Mouse (Mus musculus) hindbrain, embryonic 14.5 days (tissue): ENCODE results near the gene Rogdi. TPM values are rescaled to one million over a fixed set of nuclear protein-coding genes. Genes with fewer than 3 reads are reported as not detected.
A peak's percentile ranks its signal among the peaks of the same experiment; 100 is the strongest.

ENCODE experiments used
- ATAC-seq: fragments of 200-750 bp; cut with Nextera tagmentation; 2 replicates; pipeline ENCODE4 v1.8.0; 2017; ENCODE audit warnings: moderate number of reproducible peaks, mild to moderate bottlenecking, moderate TSS enrichment, moderate library complexity; ENCODE audit not compliant: low FRiP score
- DNase-seq: peaks from one replicate; pipeline ENCODE4 v3.0.0-alpha.2; 2015; ENCODE audit warnings: low spot score
- H3K27ac ChIP-seq: fragments of 300-500 bp; sonication (generic); 2 replicates; pipeline ENCODE4 v1.5.1; 2014; ENCODE audit warnings: mild to moderate bottlenecking, moderate library complexity
- H3K27me3 ChIP-seq: fragments of 300-500 bp; sonication (generic); 2 replicates; pipeline ENCODE4 v1.6.1; 2014; ENCODE audit warnings: mild to moderate bottlenecking, low read length, mixed read lengths; ENCODE audit not compliant: control insufficient read depth, insufficient read depth
- H3K36me3 ChIP-seq: fragments of 300-500 bp; sonication (generic); replicated peaks from 2 replicates; pipeline ENCODE4 v1.6.1; 2014; ENCODE audit not compliant: control insufficient read depth, insufficient read depth
- H3K4me1 ChIP-seq: fragments of 300-500 bp; sonication (generic); replicated peaks from 2 replicates; pipeline ENCODE4 v1.6.1; 2014; ENCODE audit warnings: antibody characterized with exemption, low read length, mixed read lengths; ENCODE audit not compliant: control insufficient read depth, insufficient read depth
- H3K4me2 ChIP-seq: fragments of 300-500 bp; sonication (generic); replicated peaks from 2 replicates; pipeline ENCODE4 v1.6.1; 2014; ENCODE audit warnings: mild to moderate bottlenecking, moderate library complexity
- H3K4me3 ChIP-seq: fragments of 300-500 bp; sonication (generic); replicated peaks from 2 replicates; pipeline ENCODE4 v1.5.1; 2014; ENCODE audit warnings: mild to moderate bottlenecking, low read length
- H3K9ac ChIP-seq: fragments of 300-500 bp; sonication (generic); 2 replicates; pipeline ENCODE4 v1.6.1; 2014
- H3K9me3 ChIP-seq: fragments of 300-500 bp; sonication (generic); 2 replicates; pipeline ENCODE4 v1.6.1; 2016; ENCODE audit warnings: low read length; ENCODE audit not compliant: control insufficient read depth
- WGBS: fragments of 180-500 bp; shearing (Covaris S2); extraction: QIAGEN DNeasy Blood & Tissue Kit; methylation state at CpG from one replicate; pipeline ENCODE4 v1.1.7; 2014; 5-methylcytosine and 5-hydroxymethylcytosine counted together
- polyA plus RNA-seq: library from polyadenylated mRNA; unstranded; fragments of >200 nt; fragmentation: Nextera tagmentation; extraction: Ambion mirVana; gene quantifications from 2 replicates; pipeline ENCODE4 v1.2.1, GENCODE M21; 2014

The Rogdi gene
- polyA plus RNA-seq, 1 experiment from 2014 or later = 154 TPM

DNA sequence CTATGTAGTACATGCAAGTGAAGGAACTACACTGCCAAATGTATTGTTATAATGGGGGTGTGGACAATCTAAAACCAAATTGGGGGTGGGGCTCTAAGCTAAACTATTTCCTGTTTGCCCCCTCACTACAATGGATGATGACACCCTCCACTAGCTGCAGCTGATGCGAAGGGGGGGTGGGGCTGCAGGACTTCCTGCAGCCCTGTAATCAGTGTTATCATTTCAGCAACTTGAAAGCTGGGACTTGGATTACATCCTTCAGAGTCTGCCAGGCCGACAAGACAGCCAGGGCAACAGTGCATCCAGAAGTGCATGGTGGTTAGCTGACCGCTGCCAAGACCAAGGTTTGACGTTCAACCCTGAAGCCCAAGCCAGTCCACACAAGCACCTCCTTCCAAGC is 41.7 kb downstream of the Rogdi start:
- ATAC-seq = no peak
- WGBS = 86% methylated on average over 4 of the region's 4 CpGs

DNA sequence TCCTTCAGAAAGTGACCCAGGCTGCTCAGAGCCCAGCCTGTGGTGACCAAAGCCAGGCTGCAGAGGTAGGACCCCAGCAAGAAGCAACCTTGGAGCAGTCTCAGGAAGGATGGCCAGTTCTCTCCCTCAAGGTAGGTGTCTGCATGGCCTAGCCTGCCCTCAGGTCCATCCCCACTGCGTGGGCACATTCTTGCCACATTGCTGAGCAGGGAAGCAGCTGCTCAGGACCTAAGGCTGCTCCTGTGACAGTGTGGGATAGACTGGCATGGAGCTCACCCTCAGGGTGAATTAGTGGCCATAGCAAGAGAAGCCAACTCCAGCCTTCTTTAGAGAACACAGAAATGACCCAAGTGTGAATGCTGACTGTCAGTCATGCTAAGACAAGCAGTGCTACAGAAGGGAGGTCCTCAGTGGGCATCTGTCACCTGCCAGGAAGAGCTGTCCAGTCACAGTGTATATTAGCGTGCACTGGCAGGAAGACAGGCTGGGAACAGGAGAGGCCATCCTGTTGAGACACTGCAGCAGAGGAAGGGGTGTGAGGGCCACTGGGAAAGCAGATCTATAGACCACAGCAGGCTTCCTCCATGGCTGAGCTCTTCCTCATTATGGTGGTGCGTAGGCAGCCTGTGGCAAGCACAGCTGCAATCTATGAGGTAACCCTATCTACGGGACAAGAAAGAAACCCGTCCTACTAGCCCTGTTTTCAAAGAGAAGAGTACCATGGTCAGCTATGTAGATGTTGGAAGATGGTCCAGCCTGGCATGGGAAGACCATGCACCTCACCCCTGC is 44.1 kb downstream of the Rogdi start:
- H3K4me3 ChIP-seq = no peak overlapping the region
- 85% methylated on average over 5 of the region's 5 CpGs for WGBS
- ATAC-seq = no peak

More for the DNA sequence above, 41.7 kb downstream of the Rogdi start:
- no peaks in the 10 kb centered on the region for H3K27me3 ChIP-seq
- H3K4me2 ChIP-seq = no peak overlapping the region
- H3K36me3 ChIP-seq = peaks cover 5% of the 10 kb centered on the region; the same call in 1 of the 2 replicates
- H3K4me3 ChIP-seq = no peak overlapping the region
- H3K9me3 ChIP-seq = no peaks in the 10 kb centered on the region
- no peak overlapping the region for H3K9ac ChIP-seq
- no peak overlapping the region for H3K27ac ChIP-seq
- DNase-seq = no peak
- H3K4me1 ChIP-seq = no peaks in the 10 kb centered on the region

DNA sequence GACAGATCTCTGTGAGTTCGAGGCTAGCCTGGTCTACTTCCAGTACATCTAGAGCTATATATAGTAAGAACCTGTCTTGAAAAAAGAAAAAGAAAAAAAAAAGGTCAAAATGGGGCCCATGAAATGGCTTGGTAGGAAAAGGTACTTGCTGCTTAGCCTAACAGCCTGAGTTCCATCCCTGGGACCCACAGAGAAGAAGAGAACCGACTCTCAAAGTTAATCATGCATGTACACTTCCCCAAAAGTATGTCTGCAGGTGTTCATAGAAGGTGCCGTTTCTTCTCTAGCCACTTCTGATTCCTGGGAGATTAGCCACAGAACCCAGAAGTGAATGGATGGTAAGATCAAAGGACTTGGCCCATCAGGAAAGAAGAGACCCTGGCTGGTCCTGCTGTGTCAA is 44.9 kb downstream of the Rogdi start:
- WGBS = 84% methylated on average over 3 of the region's 3 CpGs
- no peak for DNase-seq

More for the DNA sequence above, 44.1 kb downstream of the Rogdi start:
- H3K9ac ChIP-seq = no peak overlapping the region
- H3K36me3 ChIP-seq = peaks cover 5% of the 10 kb centered on the region; the same call in 1 of the 2 replicates
- H3K4me1 ChIP-seq = peaks cover 7% of the 10 kb centered on the region; the same call in 1 of the 2 replicates
- no peaks in the 10 kb centered on the region for H3K27me3 ChIP-seq
- no peak overlapping the region for H3K4me2 ChIP-seq
- H3K9me3 ChIP-seq = no peaks in the 10 kb centered on the region
- no peak for DNase-seq
- H3K27ac ChIP-seq = no peak overlapping the region

DNA sequence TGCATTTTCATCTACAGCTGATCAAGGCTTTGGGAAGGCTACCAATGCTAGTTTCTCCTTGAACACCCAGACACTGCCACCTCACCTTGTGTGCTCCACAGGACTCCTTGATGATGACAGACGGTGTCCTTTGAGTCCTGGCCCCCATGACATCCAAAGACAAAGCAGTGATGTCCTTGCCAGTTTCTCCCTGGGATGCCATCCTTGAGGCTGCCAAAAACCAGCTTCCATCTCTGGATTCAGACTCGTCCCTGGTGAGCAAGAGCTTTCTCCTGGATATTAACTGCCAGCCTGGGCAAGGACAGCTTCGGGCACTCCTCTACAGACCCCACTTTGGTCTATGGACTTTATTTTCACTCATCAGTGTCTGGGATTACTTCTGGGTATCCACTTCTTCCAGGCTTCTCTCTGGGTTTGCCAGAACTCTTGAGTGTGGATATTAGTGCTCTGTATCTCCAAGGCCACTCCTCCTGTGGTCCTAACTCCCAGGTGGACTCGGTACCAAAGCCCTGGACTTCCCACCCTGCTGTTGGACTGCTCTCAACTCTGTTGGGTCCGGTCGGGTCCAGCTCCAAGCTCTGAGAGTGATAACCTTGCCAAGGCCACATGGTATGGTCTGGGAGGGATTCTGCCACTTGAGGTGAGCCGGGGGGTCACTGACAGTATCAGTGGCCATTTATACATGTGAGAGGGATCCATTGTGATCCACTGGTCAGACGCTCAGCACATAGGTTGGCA is 47.8 kb downstream of the Rogdi start:
- H3K9me3 ChIP-seq = no peaks in the 10 kb centered on the region
- no peaks in the 10 kb centered on the region for H3K27me3 ChIP-seq
- H3K27ac ChIP-seq = no peak overlapping the region
- H3K4me2 ChIP-seq = peak overlapping the region; percentile 74
- peak overlapping the region; percentile 95; the same call in 1 of the 2 replicates for H3K4me3 ChIP-seq
- WGBS = 86% methylated on average over 8 of the region's 8 CpGs
- H3K9ac ChIP-seq = no peak overlapping the region
- H3K4me1 ChIP-seq = peaks cover 17% of the 10 kb centered on the region
- 0 out of 2 replicates have a peak, but pooled peaks cover 5% of the 10 kb centered on the region for H3K36me3 ChIP-seq
- ATAC-seq (no peak), DNase-seq (no peak)

More for the DNA sequence above, 44.9 kb downstream of the Rogdi start:
- Histone ChIP-seq H3K27ac (no peak overlapping the region), H3K27me3 (no peaks in the 10 kb centered on the region), H3K4me3 (no peak overlapping the region), H3K4me1 (peaks cover 8% of the 10 kb centered on the region), H3K36me3 (peaks cover 5% of the 10 kb centered on the region; the same call in 1 of the 2 replicates), H3K9ac (no peak overlapping the region), H3K9me3 (no peaks in the 10 kb centered on the region), H3K4me2 (no peak overlapping the region)
- ATAC-seq = no peak

DNA sequence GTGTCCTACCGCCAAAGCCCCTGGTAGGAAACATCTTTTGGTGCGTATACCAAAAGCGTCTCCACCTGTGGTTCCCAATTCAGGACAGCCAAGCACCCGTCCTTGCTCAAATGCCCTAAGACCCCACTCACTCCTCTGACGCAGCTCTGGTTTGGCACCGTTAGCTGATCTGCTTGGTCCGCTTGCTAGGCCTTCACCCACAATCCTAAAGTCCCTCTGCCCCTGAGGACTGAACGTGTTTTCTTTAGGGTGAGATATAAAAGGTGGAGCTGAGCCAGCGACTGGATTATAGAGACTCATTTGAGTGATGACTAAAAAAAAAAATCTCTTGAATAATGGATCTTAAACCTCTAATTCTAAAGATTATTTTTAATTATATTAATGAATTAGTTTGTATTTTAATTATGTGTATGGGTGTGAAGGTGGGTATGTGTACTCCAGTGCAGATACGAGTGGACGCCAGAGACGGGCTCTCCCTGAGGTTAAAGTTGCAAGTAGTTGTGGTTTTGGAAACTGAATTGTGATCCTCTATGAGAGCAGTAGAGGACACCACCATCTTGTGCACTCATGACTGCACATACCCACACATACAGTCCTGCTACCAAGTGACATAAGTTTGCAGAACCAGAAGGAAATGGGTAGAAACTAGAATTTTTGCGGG is 48.5 kb downstream of the Rogdi start:
- Histone ChIP-seq H3K27me3 (no peaks in the 10 kb centered on the region), H3K9me3 (no peaks in the 10 kb centered on the region), H3K36me3 (peaks cover 7% of the 10 kb centered on the region; the same call in 1 of the 2 replicates), H3K4me3 (peak overlapping the region; percentile 95), H3K4me2 (peak overlapping the region; percentile 74), H3K27ac (peak overlapping the region; percentile 78), H3K4me1 (peaks cover 17% of the 10 kb centered on the region), H3K9ac (peak overlapping the region; percentile 64)
- 24% methylated on average over 13 of the region's 13 CpGs for WGBS
- peak; percentile 10 for ATAC-seq
- no peak for DNase-seq

DNA sequence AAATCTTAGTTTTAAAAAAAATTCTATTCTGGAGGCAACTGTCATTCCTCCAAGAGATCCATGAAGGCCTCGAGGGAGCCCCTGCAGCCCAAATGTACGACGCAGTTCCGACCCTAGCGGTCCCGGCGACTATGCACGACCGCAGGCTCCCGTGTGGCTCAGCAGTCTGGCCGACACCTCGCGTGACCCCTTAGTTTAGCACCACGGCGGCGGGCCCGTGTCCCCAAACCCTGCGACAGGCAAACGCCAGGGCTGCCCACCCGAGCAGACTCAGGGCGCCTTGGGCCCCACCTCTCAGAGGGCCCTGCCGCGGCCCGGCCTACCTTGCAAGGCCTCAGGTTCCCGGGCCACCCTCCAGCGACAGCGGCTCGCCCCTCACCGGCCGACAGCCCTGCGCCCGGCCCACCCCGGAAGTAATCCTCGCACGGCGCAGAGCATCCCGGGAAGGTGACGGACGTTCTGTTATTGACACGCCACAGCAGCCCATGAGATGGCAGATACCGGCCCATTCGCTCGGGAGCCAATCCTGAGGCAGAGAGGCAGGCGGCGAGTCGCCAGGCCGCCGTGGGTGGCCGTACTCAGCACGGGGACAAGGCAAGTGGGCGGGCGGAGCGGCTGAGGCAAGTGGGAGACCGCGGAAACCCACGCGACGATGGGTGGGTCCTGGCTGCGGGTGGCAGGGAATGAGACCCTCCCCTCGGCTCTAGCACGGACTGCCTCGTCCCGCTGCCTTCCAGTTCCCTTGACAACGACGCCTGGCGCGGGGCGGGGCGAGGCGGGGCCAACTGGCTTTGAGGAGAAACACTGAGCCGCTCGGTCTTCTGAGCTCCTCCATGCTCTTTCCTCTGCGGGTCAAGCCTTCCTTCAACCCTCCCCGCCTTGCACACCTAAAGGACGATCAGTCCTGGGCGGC is 49.3 kb downstream of the Rogdi start, which contains the start of gene Anks3:
Gene Anks3, minus strand, starts transcription at position 409 of the 913 bp plus-strand sequence.
- peak within 1 kb of the TSS; percentile 90 for H3K9ac ChIP-seq
- ATAC-seq (peak; percentile 99), DNase-seq (peak; percentile 94)
- H3K4me2 ChIP-seq = peak within 1 kb of the TSS; percentile 74
- WGBS = under 1% methylated on average over 76 of the region's 76 CpGs
- H3K9me3 ChIP-seq = no peaks in the 10 kb centered on the region
- H3K27me3 ChIP-seq = no peaks in the 10 kb centered on the region
- peak within 1 kb of the TSS; percentile 95 for H3K4me3 ChIP-seq
- H3K36me3 ChIP-seq = peaks cover 15% of the 10 kb centered on the region; the same call in 1 of the 2 replicates
- H3K27ac ChIP-seq = peak within 1 kb of the TSS; percentile 78
- H3K4me1 ChIP-seq = peaks cover 17% of the 10 kb centered on the region

DNA sequence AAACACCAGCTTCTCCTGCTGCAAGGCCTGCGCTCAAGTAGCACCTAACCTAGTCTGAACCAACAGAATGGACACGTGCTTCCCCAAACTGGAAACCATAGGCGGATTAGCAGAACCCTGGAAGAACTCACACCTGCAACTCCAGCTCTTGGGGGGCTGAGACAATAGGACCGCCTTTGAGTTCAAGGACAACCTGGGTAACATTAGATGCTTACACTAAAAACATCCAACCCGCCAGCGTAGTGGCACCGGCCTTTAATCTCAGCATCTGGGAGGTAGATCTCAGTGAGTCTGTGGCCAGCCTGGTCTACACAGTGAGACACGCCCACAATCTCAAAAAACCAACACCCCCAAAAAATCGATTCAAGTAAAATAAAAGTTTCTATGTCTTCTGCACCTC is 50.0 kb downstream of the Rogdi start:
- Histone ChIP-seq H3K27me3 (no peaks in the 10 kb centered on the region), H3K27ac (peak overlapping the region; percentile 78; the same call in 1 of the 2 replicates), H3K9ac (peak overlapping the region; percentile 90), H3K4me3 (peak overlapping the region; percentile 95), H3K4me1 (peaks cover 17% of the 10 kb centered on the region), H3K9me3 (no peaks in the 10 kb centered on the region), H3K4me2 (peak overlapping the region; percentile 74), H3K36me3 (peaks cover 11% of the 10 kb centered on the region; the same call in 1 of the 2 replicates)
- DNase-seq (no peak), ATAC-seq (no peak)
- WGBS = 43% methylated on average over 9 of the region's 9 CpGs

DNA sequence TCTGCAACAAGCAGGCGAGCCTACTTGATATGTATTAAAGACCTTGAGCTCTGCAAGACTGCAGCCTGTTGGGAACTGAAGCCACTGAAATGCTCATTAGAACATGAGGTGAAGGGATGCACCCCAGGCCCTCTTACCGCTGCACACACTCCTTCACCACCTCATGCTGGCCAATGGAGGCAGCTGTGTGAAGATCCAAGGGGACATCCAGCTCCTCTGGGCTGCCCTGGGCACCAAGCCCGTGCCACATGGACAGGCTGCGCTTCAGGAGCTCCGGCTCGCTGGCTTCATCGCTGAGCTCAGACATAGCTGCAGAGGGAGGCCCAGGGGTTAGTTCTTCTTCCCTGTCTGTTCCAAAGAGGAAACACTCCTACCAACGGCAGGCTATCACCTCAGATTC is 53.1 kb downstream of the Rogdi start:
- WGBS = 86% methylated on average over 8 of the region's 8 CpGs
- H3K4me2 ChIP-seq = no peak overlapping the region
- peaks cover 14% of the 10 kb centered on the region for H3K4me1 ChIP-seq
- H3K27ac ChIP-seq = no peak overlapping the region
- H3K4me3 ChIP-seq = no peak overlapping the region
- DNase-seq (no peak), ATAC-seq (no peak)
- H3K27me3 ChIP-seq = no peaks in the 10 kb centered on the region
- peaks cover 39% of the 10 kb centered on the region for H3K36me3 ChIP-seq
- H3K9ac ChIP-seq = no peak overlapping the region
- H3K9me3 ChIP-seq = no peaks in the 10 kb centered on the region
